Mouse (Mus musculus) monocyte, adult 2 months (primary cell): ENCODE results near the gene Gm10840.
A peak's percentile ranks its signal among the peaks of the same experiment; 100 is the strongest.
"Not testable (repeated sequence)": the region's sequence is repeated elsewhere in the genome, so short reads cannot be mapped to it uniquely, and the experiment has no call there.

Source experiments
- DNase-seq, 2 experiments: peaks; one replicate each; pipeline ENCODE4 v3.0.0; 2022; ENCODE audit warnings: low spot score in 2 of 2, low read depth in 1 of 2

Gene Gm10840

GRCm38 (mm10) chr11:106160841-106161721, at the start of gene Gm10840, which contains the start of gene Limd2:
Gm10840 (plus strand) TSS chr11:106160850.
Limd2 (minus strand) TSS chr11:106160860.
- peak in 1 of 2 experiments; percentile 26 for DNase-seq

GRCm38 (mm10) chr11:106111688-106112087, 49.0 kb upstream of the Gm10840 start:
- no peak for DNase-seq

GRCm38 (mm10) chr11:106122221-106122620, 38.4 kb upstream of the Gm10840 start:
- DNase-seq: no peak

GRCm38 (mm10) chr11:106122736-106123135, 37.9 kb upstream of the Gm10840 start:
- DNase-seq: peak; percentile 53 to 55

- DNase-seq: no peak
Measured at GRCm38 (mm10) chr11:106124784-106125183, 35.9 kb upstream of the Gm10840 start.

GRCm38 (mm10) chr11:106125827-106126226, 34.8 kb upstream of the Gm10840 start:
- no peak for DNase-seq

GRCm38 (mm10) chr11:106126727-106127373, 33.8 kb upstream of the Gm10840 start:
- DNase-seq: not testable (repeated sequence)

- DNase-seq: no peak
Measured at GRCm38 (mm10) chr11:106129477-106129876, 31.2 kb upstream of the Gm10840 start.

GRCm38 (mm10) chr11:106132516-106132915, 28.1 kb upstream of the Gm10840 start:
- no peak for DNase-seq

- DNase-seq: no peak
Measured at GRCm38 (mm10) chr11:106134580-106135528, 25.8 kb upstream of the Gm10840 start.

GRCm38 (mm10) chr11:106151219-106151618, 9.4 kb upstream of the Gm10840 start:
- DNase-seq: no peak

- no peak for DNase-seq
Measured at GRCm38 (mm10) chr11:106152132-106152531, 8.5 kb upstream of the Gm10840 start.

GRCm38 (mm10) chr11:106154091-106154490, 6.6 kb upstream of the Gm10840 start:
- no peak for DNase-seq

GRCm38 (mm10) chr11:106154770-106155169, 5.9 kb upstream of the Gm10840 start:
- no peak for DNase-seq

- DNase-seq: no peak
Measured at GRCm38 (mm10) chr11:106155761-106156160, 4.9 kb upstream of the Gm10840 start.

GRCm38 (mm10) chr11:106156257-106156656, 4.4 kb upstream of the Gm10840 start:
- DNase-seq: no peak

GRCm38 (mm10) chr11:106157154-106157553, 3.5 kb upstream of the Gm10840 start:
- DNase-seq: no peak

- DNase-seq: no peak
Measured at GRCm38 (mm10) chr11:106158081-106158929, 2.3 kb upstream of the Gm10840 start.

- no peak for DNase-seq
Measured at GRCm38 (mm10) chr11:106158930-106159215, 1.8 kb upstream of the Gm10840 start.

GRCm38 (mm10) chr11:106159216-106159920, 1.3 kb upstream of the Gm10840 start:
- DNase-seq: peak in 1 of 2 experiments; percentile 63
